Mouse (Mus musculus) hindbrain, postnatal 0 days (tissue): ENCODE results near the gene Myof. TPM values are rescaled to one million over a fixed set of nuclear protein-coding genes. Genes with fewer than 3 reads are reported as not detected.

ENCODE experiments used
- ATAC-seq: fragments of 200-750 bp; cut with Nextera tagmentation; 2 replicates; pipeline ENCODE4 v1.8.0; 2017; ENCODE audit warnings: mild to moderate bottlenecking, moderate TSS enrichment, moderate library complexity
- DNase-seq: peaks from one replicate; pipeline ENCODE4 v3.0.0-alpha.2; 2015; ENCODE audit warnings: low spot score
- H3K27ac ChIP-seq: fragments of 300-500 bp; sonication (generic); 2 replicates; pipeline ENCODE4 v1.5.1; 2014; ENCODE audit warnings: mild to moderate bottlenecking
- H3K27me3 ChIP-seq: fragments of 300-500 bp; sonication (generic); 2 replicates; pipeline ENCODE4 v1.6.1; 2014; ENCODE audit warnings: low read length, mixed read lengths; ENCODE audit not compliant: insufficient read depth
- H3K36me3 ChIP-seq: fragments of 300-500 bp; sonication (generic); 2 replicates; pipeline ENCODE4 v1.6.1; 2014; ENCODE audit warnings: low read length, mixed read lengths; ENCODE audit not compliant: insufficient read depth
- H3K4me1 ChIP-seq: fragments of 300-500 bp; sonication (generic); 2 replicates; pipeline ENCODE4 v1.6.1; 2014; ENCODE audit warnings: antibody characterized with exemption, low read length, mixed read lengths; ENCODE audit not compliant: insufficient read depth
- H3K4me2 ChIP-seq: fragments of 300-500 bp; sonication (generic); 2 replicates; pipeline ENCODE4 v1.6.1; 2014; ENCODE audit warnings: low read depth, mild to moderate bottlenecking, low read length, moderate library complexity, mixed read lengths
- H3K4me3 ChIP-seq: fragments of 300-500 bp; sonication (generic); 2 replicates; pipeline ENCODE4 v1.5.1; 2014; ENCODE audit warnings: low read length
- H3K9ac ChIP-seq: fragments of 300-500 bp; sonication (generic); replicated peaks from 2 replicates; pipeline ENCODE4 v1.6.1; 2014; ENCODE audit warnings: mild to moderate bottlenecking, low read length, moderate library complexity, mixed read lengths
- H3K9me3 ChIP-seq: fragments of 300-500 bp; sonication (generic); 2 replicates; pipeline ENCODE4 v1.6.1; 2016; ENCODE audit warnings: low read length, mixed read lengths
- CTCF ChIP-seq: IDR thresholded peaks from 2 replicates; pipeline ENCODE4 v1.5.1; 2016; ENCODE audit warnings: antibody characterized with exemption, control low read depth, low read depth
- WGBS: fragments of 180-500 bp; shearing (Covaris S2); extraction: QIAGEN DNeasy Blood & Tissue Kit; methylation state at CpG from one replicate; pipeline ENCODE4 v1.1.7; 2014; 5-methylcytosine and 5-hydroxymethylcytosine counted together
- polyA plus RNA-seq: library from polyadenylated mRNA; unstranded; fragments of >200 nt; fragmentation: Nextera tagmentation; extraction: Ambion mirVana; gene quantifications from 2 replicates; pipeline ENCODE4 v1.2.1, GENCODE M21; 2015
- total RNA-seq: library from RNA; depleted of rRNA; stranded (reverse); fragments of >200 nt; gene quantifications from 2 replicates; pipeline ENCODE4 v1.2.3, GENCODE M21; 2014

The Myof gene
- total and polyA plus RNA-seq, 2 experiments from 2014 or later: 1.4 to 3.7 TPM

- ATAC-seq: no peak
- Histone ChIP-seq H3K4me2 (no peak overlapping the region), H3K4me1 (no peaks in the 10 kb centered on the region), H3K27ac (no peak overlapping the region), H3K36me3 (no peaks in the 10 kb centered on the region), H3K9me3 (no peaks in the 10 kb centered on the region), H3K9ac (no peak overlapping the region), H3K4me3 (no peak overlapping the region), H3K27me3 (no peaks in the 10 kb centered on the region)
- TF ChIP-seq CTCF: no peak
- DNase-seq: no peak
- 90% methylated on average over 8 of the region's 8 CpGs for WGBS
Measured at GRCm38 (mm10) chr19:38056931-38057330, 13.6 kb upstream of the Myof start.

GRCm38 (mm10) chr19:38056276-38056675, 12.9 kb upstream of the Myof start:
- ATAC-seq: no peak
- H3K4me3 ChIP-seq: no peak overlapping the region
- no peak overlapping the region for H3K27ac ChIP-seq
- peak overlapping the region; percentile 98 for H3K4me2 ChIP-seq
- no peaks in the 10 kb centered on the region for H3K4me1 ChIP-seq
- TF ChIP-seq CTCF: no peak
- no peak for DNase-seq
- H3K9ac ChIP-seq: no peak overlapping the region
- H3K36me3 ChIP-seq: no peaks in the 10 kb centered on the region
- 58% methylated on average over 3 of the region's 3 CpGs for WGBS
- H3K27me3 ChIP-seq: no peaks in the 10 kb centered on the region
- H3K9me3 ChIP-seq: no peaks in the 10 kb centered on the region

- Histone ChIP-seq H3K4me3 (peak overlapping the region; percentile 78), H3K36me3 (no peaks in the 10 kb centered on the region), H3K27me3 (no peaks in the 10 kb centered on the region), H3K9ac (no peak overlapping the region), H3K27ac (no peak overlapping the region), H3K9me3 (no peaks in the 10 kb centered on the region), H3K4me1 (no peaks in the 10 kb centered on the region), H3K4me2 (peak overlapping the region; percentile 98)
- ATAC-seq: no peak
- TF ChIP-seq CTCF: no peak
- 20% methylated on average over 6 of the region's 6 CpGs for WGBS
- no peak for DNase-seq
Measured at GRCm38 (mm10) chr19:38055798-38056197, 12.4 kb upstream of the Myof start.

GRCm38 (mm10) chr19:38054720-38055192, 11.4 kb upstream of the Myof start, which contains the start of gene Cep55:
Gene Cep55 (plus strand): TSS chr19:38055011.
- H3K9ac ChIP-seq: peak within 1 kb of the TSS; percentile 48
- H3K27ac ChIP-seq: peak within 1 kb of the TSS; percentile 45; the same call in 1 of the 2 replicates
- no peak for TF ChIP-seq CTCF
- peak within 1 kb of the TSS; percentile 98 for H3K4me2 ChIP-seq
- no peaks in the 10 kb centered on the region for H3K9me3 ChIP-seq
- WGBS: under 1% methylated on average over 36 of the region's 36 CpGs
- peak within 1 kb of the TSS; percentile 78 for H3K4me3 ChIP-seq
- no peaks in the 10 kb centered on the region for H3K36me3 ChIP-seq
- no peaks in the 10 kb centered on the region for H3K27me3 ChIP-seq
- DNase-seq (peak; percentile 99), ATAC-seq (peak; percentile 99)
- no peaks in the 10 kb centered on the region for H3K4me1 ChIP-seq

GRCm38 (mm10) chr19:38054149-38054719, 10.9 kb upstream of the Myof start:
- peak; percentile 94 for ATAC-seq
- no peaks in the 10 kb centered on the region for H3K36me3 ChIP-seq
- no peaks in the 10 kb centered on the region for H3K27me3 ChIP-seq
- H3K4me1 ChIP-seq: no peaks in the 10 kb centered on the region
- H3K27ac ChIP-seq: peak overlapping the region; percentile 45; the same call in 1 of the 2 replicates
- H3K4me2 ChIP-seq: peak overlapping the region; percentile 98
- WGBS: under 1% methylated on average over 20 of the region's 23 CpGs
- peak overlapping the region; percentile 78 for H3K4me3 ChIP-seq
- H3K9me3 ChIP-seq: no peaks in the 10 kb centered on the region
- DNase-seq: peak; percentile 70
- TF ChIP-seq CTCF: no peak; the same call in 1 of the 2 replicates
- peak overlapping the region; percentile 43 for H3K9ac ChIP-seq

GRCm38 (mm10) chr19:38053227-38054041, 10.1 kb upstream of the Myof start:
- DNase-seq (peak; percentile 69), ATAC-seq (no peak)
- Histone ChIP-seq H3K9me3 (no peaks in the 10 kb centered on the region), H3K27me3 (no peaks in the 10 kb centered on the region), H3K36me3 (no peaks in the 10 kb centered on the region), H3K9ac (peak overlapping the region; percentile 43; the same call in 1 of the 2 replicates), H3K4me1 (no peaks in the 10 kb centered on the region), H3K4me3 (peak overlapping the region; percentile 78), H3K4me2 (peak overlapping the region; percentile 98), H3K27ac (peak overlapping the region; percentile 45; the same call in 1 of the 2 replicates)
- peak; percentile 84 for TF ChIP-seq CTCF
- WGBS: 28% methylated on average over 8 of the region's 8 CpGs
